Mouse (Mus musculus) urinary bladder, adult 18-20 months (tissue): ENCODE data around the gene Pip4k2b.
"Not testable (repeated sequence)": the region's sequence is repeated elsewhere in the genome, so short reads cannot be mapped to it uniquely, and the experiment has no call there.

ENCODE experiments used
- DNase-seq, 2 experiments: peaks; one replicate each; pipeline ENCODE4 v3.0.0; 2022; ENCODE audit warnings: low spot score in 2 of 2, mixed read lengths in 2 of 2

Pip4k2b gene

GRCm38 (mm10) chr11:97744063-97744717 is at the start of gene Pip4k2b:
Gene Pip4k2b, minus strand, starts transcription at chr11:97744704.
- peak in 1 of 2 experiments; percentile 39 for DNase-seq

- DNase-seq: no peak
These were observed 48.7 kb upstream of the Pip4k2b start for GRCm38 (mm10) chr11:97793165-97793564.

- not testable (repeated sequence) for DNase-seq
These were observed 46.4 kb upstream of the Pip4k2b start for GRCm38 (mm10) chr11:97790778-97791438.

- no peak for DNase-seq
These were observed 45.2 kb upstream of the Pip4k2b start for GRCm38 (mm10) chr11:97789727-97790126.

GRCm38 (mm10) chr11:97787961-97788360 is 43.5 kb upstream of the Pip4k2b start:
- DNase-seq: no peak

- DNase-seq: no peak
These were observed 38.0 kb upstream of the Pip4k2b start for GRCm38 (mm10) chr11:97782564-97782895.

- DNase-seq: peak; percentile 99
These were observed 37.5 kb upstream of the Pip4k2b start, which contains the start of gene Rpl23 for GRCm38 (mm10) chr11:97781832-97782563. Gene Rpl23, minus strand, starts transcription at chr11:97782437.

GRCm38 (mm10) chr11:97781478-97781831 is 37.0 kb upstream of the Pip4k2b start:
- DNase-seq: no peak

- no peak for DNase-seq
These were observed 35.6 kb upstream of the Pip4k2b start for GRCm38 (mm10) chr11:97779968-97780701.

- DNase-seq: no peak
These were observed 34.4 kb upstream of the Pip4k2b start for GRCm38 (mm10) chr11:97778918-97779317.

- DNase-seq: no peak
These were observed 32.6 kb upstream of the Pip4k2b start for GRCm38 (mm10) chr11:97777129-97777529.

GRCm38 (mm10) chr11:97776497-97777128 is 32.1 kb upstream of the Pip4k2b start:
- no peak for DNase-seq

- no peak for DNase-seq
These were observed 31.4 kb upstream of the Pip4k2b start, which contains the start of gene 1700001P01Rik for GRCm38 (mm10) chr11:97775808-97776496. Gene 1700001P01Rik, minus strand, starts transcription at chr11:97775918.

- DNase-seq: no peak
These were observed 30.7 kb upstream of the Pip4k2b start for GRCm38 (mm10) chr11:97775186-97775585.

- no peak for DNase-seq
These were observed 26.9 kb upstream of the Pip4k2b start for GRCm38 (mm10) chr11:97771410-97771809.

GRCm38 (mm10) chr11:97769704-97770103 is 25.2 kb upstream of the Pip4k2b start:
- DNase-seq: peak; percentile 72 to 74

- DNase-seq: peak; percentile 90 to 94
These were observed 21.8 kb upstream of the Pip4k2b start, which contains the start of gene Cwc25 for GRCm38 (mm10) chr11:97766154-97766881. Gene Cwc25, minus strand, starts transcription at chr11:97766556.

GRCm38 (mm10) chr11:97761638-97762037 is 17.1 kb upstream of the Pip4k2b start:
- no peak for DNase-seq

GRCm38 (mm10) chr11:97758942-97759341 is 14.4 kb upstream of the Pip4k2b start:
- no peak for DNase-seq

- DNase-seq: no peak
These were observed 13.6 kb upstream of the Pip4k2b start for GRCm38 (mm10) chr11:97758125-97758524.
